Mouse (Mus musculus): ENCODE data around the gene Pphln1. TPM values are rescaled to one million over a fixed set of nuclear protein-coding genes. Genes with fewer than 3 reads are reported as not detected.

The Pphln1 gene
- total RNA-seq, 4 experiments from 2014 or later, result 34.3 to 49.4 (median 43.9) TPM

DNA sequence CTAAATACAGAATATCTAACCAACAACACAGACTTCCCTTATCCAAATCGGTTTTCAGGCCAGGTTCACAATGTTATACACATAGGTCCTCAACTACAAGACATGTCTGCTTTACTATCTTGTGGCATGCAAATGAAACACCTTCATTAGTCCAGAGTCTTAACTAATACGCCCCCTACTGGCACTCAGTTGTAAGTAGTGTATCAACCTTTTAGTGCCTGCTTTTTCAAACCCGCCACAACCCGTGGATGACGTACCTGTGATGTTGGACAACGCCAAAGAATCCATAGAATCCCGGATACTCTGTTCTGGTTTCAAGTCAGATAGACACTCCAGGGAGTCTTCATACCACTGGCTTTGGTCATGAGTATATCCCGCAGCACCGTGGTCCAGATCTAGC lies 104.6 kb downstream of the Pphln1 start:
- no peak for DNase-seq (ENCODE audit: low spot score in 2 of 2)

DNA sequence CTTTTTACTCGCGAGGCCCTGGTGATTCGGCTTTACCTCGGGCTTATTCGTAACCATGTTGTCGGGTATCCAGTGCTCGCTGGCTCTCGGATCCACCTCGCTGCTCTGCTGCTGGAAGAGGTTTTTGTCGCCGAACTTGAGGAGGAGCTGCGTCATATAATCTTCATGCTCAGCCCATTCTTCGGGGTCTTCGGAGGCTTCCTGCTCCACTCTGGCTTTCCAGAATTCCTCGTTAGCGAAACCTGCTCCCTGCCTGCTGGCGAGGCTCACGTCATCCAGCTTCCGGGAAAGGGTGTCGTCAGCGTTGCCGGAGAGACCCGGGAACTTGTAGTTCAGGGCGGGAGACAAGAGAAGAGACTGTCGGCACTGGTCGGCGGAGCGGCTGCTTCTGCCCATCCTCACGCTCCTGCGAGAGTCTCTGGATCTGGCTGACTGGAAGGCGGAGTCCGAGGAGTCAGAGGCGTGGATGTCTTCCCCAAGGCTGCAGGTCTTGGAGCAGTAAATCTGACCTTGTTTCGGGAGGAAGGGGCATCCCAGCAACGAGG lies 105.1 kb downstream of the Pphln1 start:
- DNase-seq (ENCODE audit: low spot score in 2 of 2), result no peak

DNA sequence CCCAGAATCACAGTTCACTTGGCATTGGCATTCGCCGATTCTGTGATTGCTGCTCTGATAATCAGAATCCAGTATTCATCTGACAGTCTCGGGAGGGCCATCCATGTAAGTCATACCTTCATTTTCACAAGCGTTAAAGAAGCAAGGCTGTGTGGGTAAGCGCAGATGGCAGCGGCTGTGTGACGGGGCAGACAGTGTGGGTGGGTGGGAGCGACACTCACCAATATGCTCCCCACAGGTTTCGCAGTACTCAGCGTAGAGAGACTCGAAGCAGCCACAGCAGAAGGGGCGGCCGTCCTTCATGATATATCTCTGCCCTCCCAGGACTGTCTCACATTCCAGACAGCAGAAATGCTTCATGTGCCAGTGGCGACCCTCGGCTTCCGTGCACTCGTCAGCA lies 106.7 kb downstream of the Pphln1 start:
- peak in 1 of 2 experiments; percentile 33 for DNase-seq (ENCODE audit: low spot score in 2 of 2)

- DNase-seq (ENCODE audit: low spot score in 2 of 2), result no peak
These were observed 112.7 kb downstream of the Pphln1 start for GRCm38 (mm10) chr15:93510690-93511336.

DNA sequence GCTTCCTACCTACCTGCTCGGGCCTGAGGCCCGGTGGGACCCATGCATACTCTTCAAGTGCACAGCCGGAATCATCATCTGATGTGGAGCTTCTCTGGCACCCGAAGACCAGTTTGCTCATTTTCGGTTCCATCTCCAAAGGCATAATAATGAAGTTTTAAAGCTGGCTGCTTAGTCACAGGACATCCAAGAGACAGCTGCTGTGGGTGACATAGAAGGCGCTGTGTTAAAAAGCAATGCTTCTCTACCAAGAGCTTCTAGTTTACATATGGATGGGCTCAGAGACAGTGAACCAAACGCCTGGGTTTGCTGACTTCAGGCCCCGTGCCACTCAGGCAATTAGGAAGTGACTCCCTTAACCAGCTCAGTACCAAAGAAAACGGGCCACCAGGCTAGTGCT lies 114.3 kb downstream of the Pphln1 start:
- DNase-seq (ENCODE audit: low spot score in 2 of 2), result no peak

DNA sequence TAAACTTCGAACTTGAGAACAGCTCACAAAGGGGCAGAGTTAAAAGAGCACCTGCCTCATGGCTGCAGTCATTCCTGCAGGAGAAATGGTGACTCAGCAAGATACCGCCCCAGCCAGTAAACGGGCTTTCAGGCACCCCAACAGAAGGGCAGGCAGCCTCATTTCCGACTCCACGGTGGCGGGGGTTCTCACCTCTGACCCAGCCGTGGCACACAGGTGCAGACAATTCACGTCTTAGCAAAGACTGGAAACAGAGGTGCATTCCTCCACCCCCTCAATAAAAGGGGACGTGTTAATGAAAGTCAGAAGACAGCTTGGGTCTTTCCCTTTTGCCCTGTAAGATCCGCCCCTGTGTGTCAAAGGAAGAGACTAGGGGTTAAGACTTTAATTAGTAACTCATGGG lies 115.8 kb downstream of the Pphln1 start:
- DNase-seq (ENCODE audit: low spot score in 2 of 2), result no peak

DNA sequence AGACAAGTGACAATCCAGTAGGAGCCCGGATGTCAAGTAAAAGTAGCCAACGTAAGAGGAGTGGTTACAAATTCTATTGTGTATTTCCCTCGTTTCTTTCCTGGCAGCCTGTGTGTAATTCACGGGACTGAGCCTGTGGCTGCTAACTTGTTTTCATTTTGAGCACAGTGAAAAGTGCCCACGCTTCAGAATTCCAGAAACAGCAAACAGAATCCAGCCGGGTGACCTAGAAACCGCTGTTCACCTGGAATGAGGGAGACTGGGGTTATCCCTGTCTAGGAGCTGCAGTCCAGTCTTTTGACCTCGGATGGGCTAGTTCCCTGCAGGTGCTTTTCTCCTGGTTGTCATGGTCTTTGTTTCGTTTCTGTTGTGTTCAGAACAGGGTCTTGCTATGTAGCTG lies 117.2 kb downstream of the Pphln1 start:
- no peak for DNase-seq (ENCODE audit: low spot score in 2 of 2)

- DNase-seq (ENCODE audit: low spot score in 2 of 2), result no peak
These were observed 118.9 kb downstream of the Pphln1 start for GRCm38 (mm10) chr15:93517022-93517565.

- no peak for DNase-seq (ENCODE audit: low spot score in 2 of 2)
These were observed 120.2 kb downstream of the Pphln1 start for GRCm38 (mm10) chr15:93518143-93518902.

DNA sequence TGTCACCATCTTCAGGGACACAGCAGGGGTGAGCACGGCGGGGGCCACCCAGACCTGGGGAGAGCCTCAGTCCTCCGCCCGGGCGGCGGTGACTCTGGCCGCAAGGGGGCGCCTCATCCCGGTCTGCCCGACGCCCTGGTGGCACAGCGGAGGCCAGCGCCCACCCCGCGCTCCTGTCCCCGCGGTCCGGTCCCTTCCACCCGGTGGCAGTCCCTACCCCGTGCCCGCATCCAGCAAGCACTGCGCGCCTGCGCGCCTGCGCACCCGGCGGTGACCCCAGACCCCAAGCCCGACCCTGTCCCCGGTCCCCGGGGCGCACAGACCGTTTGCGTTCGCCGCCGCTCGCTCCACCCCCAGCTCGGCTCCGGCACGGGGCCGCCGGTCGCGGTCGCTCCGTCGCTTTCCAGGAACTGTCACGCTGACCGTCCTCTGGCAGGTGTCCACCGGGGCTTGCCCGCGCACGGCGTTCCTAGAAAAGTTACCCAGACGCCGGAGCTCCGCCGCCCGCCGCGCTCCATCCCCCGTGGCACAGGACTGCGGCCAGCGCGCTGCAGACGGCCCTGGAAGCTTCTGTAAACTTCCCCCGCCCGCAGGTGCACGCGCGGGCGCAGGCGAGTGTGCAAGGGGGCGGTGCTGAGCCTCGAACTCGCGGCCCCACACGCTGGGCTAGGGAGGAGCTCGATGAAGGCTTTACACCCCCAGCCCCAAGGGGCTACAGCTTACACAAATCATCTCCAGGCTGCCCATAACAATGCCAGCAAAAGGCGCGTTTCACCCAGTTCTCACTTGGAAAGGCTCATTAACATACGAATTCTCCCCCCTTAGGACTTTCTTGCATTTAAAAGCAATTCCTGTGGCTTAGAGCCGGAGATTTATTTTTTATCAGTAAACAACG lies 121.0 kb downstream of the Pphln1 start:
- DNase-seq (ENCODE audit: low spot score in 2 of 2), result peak; percentile 54 to 71

GRCm38 (mm10) chr15:93519836-93520826 lies 122.0 kb downstream of the Pphln1 start:
- no peak for DNase-seq (ENCODE audit: low spot score in 2 of 2)

GRCm38 (mm10) chr15:93521088-93521786 lies 123.1 kb downstream of the Pphln1 start:
- no peak for DNase-seq (ENCODE audit: low spot score in 2 of 2)

DNA sequence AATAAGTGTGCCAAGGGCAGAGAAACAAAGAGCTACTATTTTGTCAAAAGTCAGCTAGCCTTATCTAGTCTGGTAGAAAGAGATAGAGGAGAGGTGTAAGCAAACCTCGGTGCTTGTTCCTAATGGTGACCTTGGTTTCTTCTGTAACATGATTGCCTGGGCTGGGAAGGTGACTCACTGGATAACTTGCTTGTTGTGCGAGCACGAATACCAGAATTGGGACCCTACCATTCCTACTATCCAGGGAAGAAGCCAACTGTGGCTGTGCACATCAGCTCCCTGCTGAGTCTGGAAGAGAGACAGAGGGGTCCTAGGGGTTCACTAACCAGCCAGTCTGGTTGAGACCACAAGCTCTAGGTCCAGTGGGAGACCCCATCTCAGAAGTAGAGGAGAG lies 123.6 kb downstream of the Pphln1 start:
- DNase-seq (ENCODE audit: low spot score in 2 of 2), result no peak

GRCm38 (mm10) chr15:93525305-93525917 lies 127.3 kb downstream of the Pphln1 start:
- DNase-seq (ENCODE audit: low spot score in 2 of 2), result no peak

GRCm38 (mm10) chr15:93529831-93530702 lies 131.9 kb downstream of the Pphln1 start:
- no peak for DNase-seq (ENCODE audit: low spot score in 2 of 2)

- no peak for DNase-seq (ENCODE audit: low spot score in 2 of 2)
These were observed 132.5 kb downstream of the Pphln1 start for GRCm38 (mm10) chr15:93530703-93531032.

DNA sequence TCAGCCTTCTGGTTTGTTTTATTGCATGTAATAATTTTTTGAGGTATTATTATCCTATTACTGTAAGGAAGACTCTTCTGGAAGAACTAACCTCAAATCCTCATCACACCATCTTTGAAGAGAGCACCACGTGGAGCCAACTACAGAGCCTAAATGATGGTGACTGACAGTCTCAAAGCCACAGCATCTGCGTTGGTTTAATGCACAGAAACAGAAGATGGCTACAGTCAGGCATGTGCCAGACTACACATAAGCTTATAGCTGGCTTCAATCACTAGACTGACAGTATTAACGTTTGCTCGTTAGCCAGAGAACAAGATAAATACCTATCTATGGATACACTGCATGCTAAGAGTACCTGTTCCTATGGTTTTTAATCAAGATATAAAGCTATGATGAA lies 138.0 kb downstream of the Pphln1 start:
- DNase-seq (ENCODE audit: low spot score in 2 of 2), result no peak

- no peak for DNase-seq (ENCODE audit: low spot score in 2 of 2)
These were observed 139.6 kb downstream of the Pphln1 start for GRCm38 (mm10) chr15:93537745-93538144.

Data from layer of hippocampus, adult 8-10 months (tissue).